Mouse (Mus musculus) G1E (cell line): ENCODE measurements around the gene Pramel7.

Experiments
- CTCF ChIP-seq: IDR thresholded peaks from 2 replicates; pipeline ENCODE4 v1.5.1; 2012; ENCODE audit warnings: low read depth, low read length, inconsistent platforms, mixed read lengths
- GATA1 ChIP-seq: IDR thresholded peaks from 2 replicates; pipeline ENCODE4 v1.6.1; 2012; ENCODE audit warnings: borderline replicate concordance, low read length, inconsistent platforms, mixed read lengths

DNA sequence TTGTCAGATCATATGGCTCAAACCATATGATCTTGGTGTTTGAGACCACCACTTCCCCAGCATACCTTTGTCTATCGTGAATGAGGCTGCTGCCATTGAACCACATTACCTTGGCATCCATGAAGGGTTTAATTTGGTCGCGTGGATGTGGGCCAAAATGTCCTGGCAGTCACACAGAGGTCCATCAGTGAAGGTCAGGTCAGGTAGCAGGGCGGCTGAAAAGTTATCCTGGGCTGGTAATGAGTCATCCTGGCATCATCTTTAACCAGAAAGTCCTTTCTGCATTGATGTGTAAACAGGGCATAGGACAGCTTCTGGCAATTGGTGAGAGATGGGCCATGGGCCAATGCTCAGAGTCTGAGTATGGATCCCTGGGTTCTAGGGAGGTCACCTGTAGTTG lies 23.8 kb upstream of the Pramel7 start:
- no peak for TF ChIP-seq CTCF
- TF ChIP-seq GATA1: no peak
